Mouse (Mus musculus): ENCODE results near the gene Asic2. TPM values are rescaled to one million over a fixed set of nuclear protein-coding genes. Genes with fewer than 3 reads are reported as not detected.

The Asic2 gene
- total and polyA plus RNA-seq, 3 experiments = not detected

- Histone ChIP-seq H3K9me3 (replicated peaks; ENCODE audit: insufficient read depth, low read length) (no peaks in the 10 kb centered on the region), H3K4me3 (ENCODE audit: control insufficient read depth in 1 of 2, insufficient read depth in 1 of 2, low read depth in 2 of 2, low read length in 2 of 2) (no peak overlapping the region), H3K36me3 (ENCODE audit: control insufficient read depth in 1 of 2, insufficient read depth in 2 of 2, low read length in 2 of 2) (no peaks in the 10 kb centered on the region), H3K4me1 (ENCODE audit: control insufficient read depth in 1 of 2, insufficient read depth in 2 of 2, low read length in 2 of 2) (no peaks in the 10 kb centered on the region), H3K79me2 (ENCODE audit: control insufficient read depth, insufficient read depth, low read length, poor library complexity) (no peaks in the 10 kb centered on the region), H3K27me3 (ENCODE audit: control insufficient read depth in 1 of 2, insufficient read depth in 2 of 2, low read length in 2 of 2) (no peaks in the 10 kb centered on the region), H3K27ac (ENCODE audit: control insufficient read depth, low read depth, low read length) (no peak overlapping the region), H3K9ac (ENCODE audit: control insufficient read depth, low read depth, low read length, poor library complexity, severe bottlenecking) (no peak overlapping the region)
- TF ChIP-seq JUND (IDR thresholded peaks at IDR 0.05; ENCODE audit: low read depth, low read length) = no peak
- no peak for TF ChIP-seq SMC3 (IDR thresholded peaks at IDR 0.05; ENCODE audit: low read depth, low read length)
- TF ChIP-seq RCOR1 (IDR thresholded peaks at IDR 0.05; ENCODE audit: low read depth, low read length) = no peak
- TF ChIP-seq MAX (IDR thresholded peaks at IDR 0.05; ENCODE audit: low read length) = no peak
- TF ChIP-seq POLR2AphosphoS2 (IDR thresholded peaks at IDR 0.05; ENCODE audit: low read length) = no peak
- TF ChIP-seq ZC3H11A (IDR thresholded peaks at IDR 0.05; ENCODE audit: low read depth, low read length) = no peak
- no peak for TF ChIP-seq POLR2AphosphoS5 (IDR thresholded peaks at IDR 0.05; ENCODE audit: borderline replicate concordance, low read depth, low read length)
- no peak for TF ChIP-seq RAD21 (IDR thresholded peaks at IDR 0.05; ENCODE audit: low read depth, low read length)
- no peak for TF ChIP-seq HCFC1 (IDR thresholded peaks at IDR 0.05; ENCODE audit: low read depth, low read length)
- TF ChIP-seq MXI1 (IDR thresholded peaks at IDR 0.05; ENCODE audit: low read depth, low read length) = no peak
- TF ChIP-seq GATA1 (IDR thresholded peaks at IDR 0.05; ENCODE audit: low read depth, low read length) = no peak
- TF ChIP-seq MYC (IDR thresholded peaks at IDR 0.05; ENCODE audit: low read depth, low read length) = no peak
- TF ChIP-seq USF1 (IDR thresholded peaks at IDR 0.05; ENCODE audit: low read depth, low read length) = no peak
- no peak for TF ChIP-seq ZMIZ1 (IDR thresholded peaks at IDR 0.05; ENCODE audit: low read depth, low read length)
- no peak for TF ChIP-seq USF2 (IDR thresholded peaks at IDR 0.05; ENCODE audit: borderline replicate concordance in 1 of 2, insufficient read depth in 1 of 2, low read depth in 1 of 2, low read length in 2 of 2)
- no peak for TF ChIP-seq MYB (IDR thresholded peaks at IDR 0.05; ENCODE audit: low read depth, low read length)
- no peak for DNase-seq (ENCODE audit: low read depth, low spot score)
Observed at GRCm38 (mm10) chr11:80974616-80975015, 993.6 kb downstream of the Asic2 start.

GRCm38 (mm10) chr11:80973976-80974375 lies 994.3 kb downstream of the Asic2 start:
- no peaks in the 10 kb centered on the region for H3K4me1 ChIP-seq (ENCODE audit: control insufficient read depth in 1 of 2, insufficient read depth in 2 of 2, low read length in 2 of 2)
- no peaks in the 10 kb centered on the region for H3K79me2 ChIP-seq (ENCODE audit: control insufficient read depth, insufficient read depth, low read length, poor library complexity)
- no peaks in the 10 kb centered on the region for H3K36me3 ChIP-seq (ENCODE audit: control insufficient read depth in 1 of 2, insufficient read depth in 2 of 2, low read length in 2 of 2)
- no peak overlapping the region for H3K4me3 ChIP-seq (ENCODE audit: control insufficient read depth in 1 of 2, insufficient read depth in 1 of 2, low read depth in 2 of 2, low read length in 2 of 2)
- no peaks in the 10 kb centered on the region for H3K9me3 ChIP-seq (replicated peaks; ENCODE audit: insufficient read depth, low read length)
- no peak overlapping the region for H3K27ac ChIP-seq (ENCODE audit: control insufficient read depth, low read depth, low read length)
- TF ChIP-seq E2F4 (IDR thresholded peaks at IDR 0.05; ENCODE audit: borderline replicate concordance, low read depth, low read length) = no peak
- no peak for TF ChIP-seq TAL1 (IDR thresholded peaks at IDR 0.05; ENCODE audit: low read length)
- TF ChIP-seq MEF2A (IDR thresholded peaks at IDR 0.05; ENCODE audit: extremely low read depth, insufficient replicate concordance, low read depth, low read length, poor library complexity, severe bottlenecking) = no peak
- no peak for TF ChIP-seq JUND (IDR thresholded peaks at IDR 0.05; ENCODE audit: low read depth, low read length)
- no peak for TF ChIP-seq POLR2A (IDR thresholded peaks at IDR 0.05; ENCODE audit: control insufficient read depth in 1 of 2, insufficient read depth in 1 of 2, low read depth in 1 of 2, low read length in 2 of 2, poor library complexity in 1 of 2)
- TF ChIP-seq ZKSCAN1 (IDR thresholded peaks at IDR 0.05; ENCODE audit: low read depth, low read length) = no peak
- TF ChIP-seq SIN3A (IDR thresholded peaks at IDR 0.05; ENCODE audit: low read length) = no peak
- TF ChIP-seq CHD1 (IDR thresholded peaks at IDR 0.05; ENCODE audit: low read depth, low read length) = no peak
- TF ChIP-seq MXI1 (IDR thresholded peaks at IDR 0.05; ENCODE audit: low read depth, low read length) = no peak
- no peak for TF ChIP-seq ZMIZ1 (IDR thresholded peaks at IDR 0.05; ENCODE audit: low read depth, low read length)
- TF ChIP-seq MYB (IDR thresholded peaks at IDR 0.05; ENCODE audit: low read depth, low read length) = no peak
- no peak for TF ChIP-seq USF1 (IDR thresholded peaks at IDR 0.05; ENCODE audit: low read depth, low read length)
- no peak for TF ChIP-seq MYC (IDR thresholded peaks at IDR 0.05; ENCODE audit: low read depth, low read length)
- no peaks in the 10 kb centered on the region for H3K27me3 ChIP-seq (ENCODE audit: control insufficient read depth in 1 of 2, insufficient read depth in 2 of 2, low read length in 2 of 2)
- no peak for DNase-seq (ENCODE audit: low read depth, low spot score)
- no peak overlapping the region for H3K9ac ChIP-seq (ENCODE audit: control insufficient read depth, low read depth, low read length, poor library complexity, severe bottlenecking)
